Mouse (Mus musculus): Measurements from ENCODE around the gene Pde4c. TPM values are rescaled to one million over a fixed set of nuclear protein-coding genes. Genes with fewer than 3 reads are reported as not detected.

Gene Pde4c
- polyA plus RNA-seq, 2 experiments: 0.38 TPM; not detected in 1

- DNase-seq (ENCODE audit: low spot score) (no peak), ATAC-seq (ENCODE audit: low FRiP score, low read depth) (no peak)
- Histone ChIP-seq H3K36me3 (ENCODE audit: control insufficient read depth, insufficient read depth, low read length) (no peaks in the 10 kb centered on the region), H3K4me2 (replicated peaks; ENCODE audit: low read depth, low read length, severe bottlenecking) (no peak overlapping the region), H3K9ac (ENCODE audit: low read depth, low read length, severe bottlenecking) (no peak overlapping the region), H3K27ac (replicated peaks; ENCODE audit: low read depth, low read length) (no peak overlapping the region), H3K4me1 (ENCODE audit: control insufficient read depth, insufficient read depth, low read length) (no peaks in the 10 kb centered on the region), H3K9me3 (ENCODE audit: control insufficient read depth, low read length) (no peaks in the 10 kb centered on the region), H3K4me3 (replicated peaks; ENCODE audit: low read length) (no peak overlapping the region), H3K27me3 (ENCODE audit: control insufficient read depth, insufficient read depth, low read length) (peaks cover 15% of the 10 kb centered on the region; the same call in 1 of the 2 replicates)
- 81% methylated on average over 12 of the region's 12 CpGs for WGBS
- TF ChIP-seq POLR2A (IDR thresholded peaks at IDR 0.05; ENCODE audit: borderline replicate concordance, extremely low read depth, insufficient read depth, insufficient read length): no peak
Measured at GRCm38 (mm10) chr8:70724216-70724615, 696 bp downstream of the Pde4c start.

- 19% methylated on average over 14 of the region's 14 CpGs for WGBS
- ATAC-seq (ENCODE audit: low FRiP score, low read depth) (no peak), DNase-seq (ENCODE audit: low spot score) (no peak)
- TF ChIP-seq POLR2A (IDR thresholded peaks at IDR 0.05; ENCODE audit: borderline replicate concordance, extremely low read depth, insufficient read depth, insufficient read length): no peak
- no peak overlapping the region for H3K4me3 ChIP-seq (replicated peaks; ENCODE audit: low read length)
- no peak overlapping the region for H3K4me2 ChIP-seq (replicated peaks; ENCODE audit: low read depth, low read length, severe bottlenecking)
- H3K4me1 ChIP-seq (ENCODE audit: control insufficient read depth, insufficient read depth, low read length): no peaks in the 10 kb centered on the region
- no peak overlapping the region for H3K9ac ChIP-seq (ENCODE audit: low read depth, low read length, severe bottlenecking)
- no peak overlapping the region for H3K27ac ChIP-seq (replicated peaks; ENCODE audit: low read depth, low read length)
- no peaks in the 10 kb centered on the region for H3K36me3 ChIP-seq (ENCODE audit: control insufficient read depth, insufficient read depth, low read length)
- H3K27me3 ChIP-seq (ENCODE audit: control insufficient read depth, insufficient read depth, low read length): peaks cover 32% of the 10 kb centered on the region
- H3K9me3 ChIP-seq (ENCODE audit: control insufficient read depth, low read length): no peaks in the 10 kb centered on the region
Measured at GRCm38 (mm10) chr8:70725792-70726447, 2.4 kb downstream of the Pde4c start.

GRCm38 (mm10) chr8:70726721-70727120 is 3.2 kb downstream of the Pde4c start:
- H3K4me1 ChIP-seq (ENCODE audit: control insufficient read depth, insufficient read depth, low read length): no peaks in the 10 kb centered on the region
- TF ChIP-seq POLR2A (IDR thresholded peaks at IDR 0.05; ENCODE audit: borderline replicate concordance, extremely low read depth, insufficient read depth, insufficient read length): no peak
- H3K4me3 ChIP-seq (replicated peaks; ENCODE audit: low read length): no peak overlapping the region
- H3K27ac ChIP-seq (replicated peaks; ENCODE audit: low read depth, low read length): no peak overlapping the region
- 46% methylated on average over 11 of the region's 11 CpGs for WGBS
- H3K36me3 ChIP-seq (ENCODE audit: control insufficient read depth, insufficient read depth, low read length): no peaks in the 10 kb centered on the region
- H3K9ac ChIP-seq (ENCODE audit: low read depth, low read length, severe bottlenecking): no peak overlapping the region
- DNase-seq (ENCODE audit: low spot score): no peak
- H3K27me3 ChIP-seq (ENCODE audit: control insufficient read depth, insufficient read depth, low read length): peaks cover 33% of the 10 kb centered on the region
- no peak for ATAC-seq (ENCODE audit: low FRiP score, low read depth)
- H3K9me3 ChIP-seq (ENCODE audit: control insufficient read depth, low read length): no peaks in the 10 kb centered on the region
- H3K4me2 ChIP-seq (replicated peaks; ENCODE audit: low read depth, low read length, severe bottlenecking): no peak overlapping the region

- ATAC-seq (ENCODE audit: low FRiP score, low read depth) (no peak), DNase-seq (ENCODE audit: low spot score) (no peak)
- Histone ChIP-seq H3K27me3 (ENCODE audit: control insufficient read depth, insufficient read depth, low read length) (peaks cover 38% of the 10 kb centered on the region), H3K4me1 (ENCODE audit: control insufficient read depth, insufficient read depth, low read length) (no peaks in the 10 kb centered on the region), H3K4me2 (replicated peaks; ENCODE audit: low read depth, low read length, severe bottlenecking) (peak overlapping the region; percentile 31), H3K36me3 (ENCODE audit: control insufficient read depth, insufficient read depth, low read length) (no peaks in the 10 kb centered on the region), H3K9ac (ENCODE audit: low read depth, low read length, severe bottlenecking) (0 out of 2 replicates have a peak overlapping the region, but pooled peaks have one; percentile 25), H3K9me3 (ENCODE audit: control insufficient read depth, low read length) (no peaks in the 10 kb centered on the region), H3K27ac (replicated peaks; ENCODE audit: low read depth, low read length) (no peak overlapping the region), H3K4me3 (replicated peaks; ENCODE audit: low read length) (peak overlapping the region; percentile 18)
- 4% methylated on average over 31 of the region's 34 CpGs for WGBS
- TF ChIP-seq POLR2A (IDR thresholded peaks at IDR 0.05; ENCODE audit: borderline replicate concordance, extremely low read depth, insufficient read depth, insufficient read length): no peak
Measured at GRCm38 (mm10) chr8:70729808-70730475, 6.4 kb downstream of the Pde4c start.

- Histone ChIP-seq H3K27ac (replicated peaks; ENCODE audit: low read depth, low read length) (no peak overlapping the region), H3K27me3 (ENCODE audit: control insufficient read depth, insufficient read depth, low read length) (peaks cover 38% of the 10 kb centered on the region), H3K4me3 (replicated peaks; ENCODE audit: low read length) (no peak overlapping the region), H3K9me3 (ENCODE audit: control insufficient read depth, low read length) (no peaks in the 10 kb centered on the region), H3K4me2 (replicated peaks; ENCODE audit: low read depth, low read length, severe bottlenecking) (no peak overlapping the region), H3K36me3 (ENCODE audit: control insufficient read depth, insufficient read depth, low read length) (no peaks in the 10 kb centered on the region), H3K9ac (ENCODE audit: low read depth, low read length, severe bottlenecking) (no peak overlapping the region), H3K4me1 (ENCODE audit: control insufficient read depth, insufficient read depth, low read length) (no peaks in the 10 kb centered on the region)
- no peak for ATAC-seq (ENCODE audit: low FRiP score, low read depth)
- 87% methylated on average over 4 of the region's 4 CpGs for WGBS
- DNase-seq (ENCODE audit: low spot score): no peak
- TF ChIP-seq POLR2A (IDR thresholded peaks at IDR 0.05; ENCODE audit: borderline replicate concordance, extremely low read depth, insufficient read depth, insufficient read length): no peak
Measured at GRCm38 (mm10) chr8:70730956-70731355, 7.4 kb downstream of the Pde4c start.

All from limb, embryonic 14.5 days (tissue).